Mouse (Mus musculus) mesoderm, embryonic 11.5 days (tissue): ENCODE results near the gene Fam32a.

ENCODE experiments used
- DNase-seq: peaks from one replicate; pipeline ENCODE4 v3.0.0-alpha.2; 2012; ENCODE audit warnings: low read depth, low spot score

Fam32a gene

GRCm38 (mm10) chr8:72240403-72240763 lies 20.9 kb downstream of the Fam32a start:
- no peak for DNase-seq

- no peak for DNase-seq
Observed at GRCm38 (mm10) chr8:72240951-72241350, 21.4 kb downstream of the Fam32a start.

GRCm38 (mm10) chr8:72242226-72242625 lies 22.7 kb downstream of the Fam32a start:
- no peak for DNase-seq

- DNase-seq = no peak
Observed at GRCm38 (mm10) chr8:72244610-72245009, 25.1 kb downstream of the Fam32a start.

- DNase-seq = peak; percentile 53
Observed at GRCm38 (mm10) chr8:72257171-72257901, 37.8 kb downstream of the Fam32a start.

- DNase-seq = no peak
Observed at GRCm38 (mm10) chr8:72257902-72258238, 38.3 kb downstream of the Fam32a start.

GRCm38 (mm10) chr8:72259862-72260261 lies 40.3 kb downstream of the Fam32a start:
- no peak for DNase-seq

GRCm38 (mm10) chr8:72260585-72260984 lies 41.1 kb downstream of the Fam32a start:
- DNase-seq = no peak

- DNase-seq = peak; percentile 81
Observed at GRCm38 (mm10) chr8:72261019-72261418, 41.5 kb downstream of the Fam32a start.

GRCm38 (mm10) chr8:72261431-72261830 lies 41.9 kb downstream of the Fam32a start:
- DNase-seq = no peak

- DNase-seq = no peak
Observed at GRCm38 (mm10) chr8:72261872-72262271, 42.3 kb downstream of the Fam32a start.

- DNase-seq = no peak
Observed at GRCm38 (mm10) chr8:72262756-72263155, 43.2 kb downstream of the Fam32a start.

- no peak for DNase-seq
Observed at GRCm38 (mm10) chr8:72263451-72263850, 43.9 kb downstream of the Fam32a start.

GRCm38 (mm10) chr8:72265342-72265741 lies 45.8 kb downstream of the Fam32a start:
- no peak for DNase-seq

GRCm38 (mm10) chr8:72266671-72267070 lies 47.1 kb downstream of the Fam32a start:
- no peak for DNase-seq

GRCm38 (mm10) chr8:72267106-72267505 lies 47.6 kb downstream of the Fam32a start:
- DNase-seq = no peak

GRCm38 (mm10) chr8:72268356-72268755 lies 48.8 kb downstream of the Fam32a start:
- DNase-seq = peak; percentile 19

GRCm38 (mm10) chr8:72270606-72271005 lies 51.1 kb downstream of the Fam32a start:
- no peak for DNase-seq

- no peak for DNase-seq
Observed at GRCm38 (mm10) chr8:72271051-72271660, 51.6 kb downstream of the Fam32a start.

GRCm38 (mm10) chr8:72271691-72272090 lies 52.2 kb downstream of the Fam32a start:
- no peak for DNase-seq

GRCm38 (mm10) chr8:72272361-72272760 lies 52.8 kb downstream of the Fam32a start:
- DNase-seq = peak; percentile 41

- no peak for DNase-seq
Observed at GRCm38 (mm10) chr8:72273111-72273770, 53.7 kb downstream of the Fam32a start.

GRCm38 (mm10) chr8:72273807-72274206 lies 54.3 kb downstream of the Fam32a start:
- no peak for DNase-seq
